9 mouse cellular contexts compared by ENCODE assay signal in the genomic region with DNA sequence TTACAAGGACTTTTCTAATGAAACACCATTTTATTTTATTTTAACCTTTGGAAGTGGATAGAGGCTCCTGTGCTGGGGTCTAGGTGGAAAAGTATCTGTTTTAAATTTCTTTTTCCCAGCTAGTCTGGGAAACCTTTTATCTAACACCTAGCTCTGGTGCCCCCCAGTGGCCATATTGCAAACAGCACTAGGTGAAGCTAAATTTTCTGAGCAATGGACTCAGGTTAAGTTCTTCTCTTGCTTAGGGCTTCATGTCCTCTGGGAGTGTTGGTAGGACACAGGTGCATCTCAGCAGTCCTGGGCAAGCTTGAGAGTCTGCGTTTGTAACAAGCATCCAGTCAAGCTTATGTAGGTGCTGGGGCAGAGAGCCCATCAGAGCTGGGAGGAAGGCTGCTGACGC. TPM values are rescaled to one million over a fixed set of nuclear protein-coding genes. Genes with fewer than 3 reads are reported as not detected.
A peak's percentile ranks its signal among the peaks of the same experiment; 100 is the strongest.
DNase-seq lines count a peak whose midpoint lies in the region; ATAC-seq and TF ChIP-seq lines count a peak whose summit lies in the region.
"Had no signal": no experiment of that assay in that cellular context is flagged by ENCODE, and none has a peak within 500 bp of the region (broad histone marks: within the 10 kb centered on the region; RNA-seq: fewer than 3 reads in every experiment).

No protein-coding gene starts in this region.

- TF ChIP-seq CTCF in heart, adult 2 months (IDR thresholded peaks at IDR 0.05) = peak; percentile 93

- no peak for ATAC-seq in heart, embryonic 12.5 days (ENCODE audit: insufficient number of reproducible peaks, low FRiP score)

- no peak overlapping the region for H3K4me3 ChIP-seq in heart, adult 2 months
- H3K4me3 ChIP-seq in heart, embryonic 12.5 days = no peak overlapping the region
- no peak overlapping the region for H3K4me3 ChIP-seq in limb, embryonic 10.5 days
- H3K4me3 ChIP-seq: lung, embryonic 15.5 days had no signal

- no peak for TF ChIP-seq POLR2A in heart, adult 2 months (IDR thresholded peaks at IDR 0.05; ENCODE audit: insufficient read depth, low read depth, low read length)

- DNase-seq in heart, adult 2 months = peak; percentile 47 to 82
- peak; percentile 60 for DNase-seq in T-cell, adult 2 months (ENCODE audit: low spot score)
- DNase-seq in embryo, embryonic 10 days (ENCODE audit: low spot score) = peak; percentile 63
- peak; percentile 16 for DNase-seq in hindlimb bud, embryonic 11.5 days (ENCODE audit: extremely low spot score, low read depth, low spot score)
- peak; percentile 76 for DNase-seq in limb, embryonic 10.5 days (ENCODE audit: low spot score)
- peak; percentile 73 for DNase-seq in retina, postnatal 1 day
- peak; percentile 53 to 62 for DNase-seq in urinary bladder, adult 18-20 months (ENCODE audit: low spot score in 2 of 2)

- 50% methylated on average over 2 of the region's 2 CpGs for WGBS in heart, adult 2 months
- WGBS in heart, embryonic 12.5 days = 49% methylated on average over 2 of the region's 2 CpGs
- 57% methylated on average over 2 of the region's 2 CpGs for WGBS in limb, embryonic 10.5 days

- H3K27me3 ChIP-seq in heart, adult 2 months (ENCODE audit: control insufficient read depth, insufficient read depth, low read length) = no peaks in the 10 kb centered on the region
- peaks cover 4% of the 10 kb centered on the region; the same call in 1 of the 2 replicates for H3K27me3 ChIP-seq in heart, embryonic 12.5 days (replicated peaks)
- H3K27me3 ChIP-seq in limb, embryonic 10.5 days (ENCODE audit: low read depth, poor library complexity, severe bottlenecking) = no peaks in the 10 kb centered on the region
- H3K27me3 ChIP-seq: lung, embryonic 15.5 days had no signal

- no peak overlapping the region for H3K4me2 ChIP-seq in heart, embryonic 12.5 days
- H3K4me2 ChIP-seq: lung, embryonic 15.5 days had no signal

- intact Hi-C loops in heart, adult 2 months (cut with DNase I) = loop anchor here (1.0 to 5.0 kb wide), 3 partner anchors 43 to 165 kb away; no protein-coding TSS in a partner anchor

- no peaks in the 10 kb centered on the region for H3K4me1 ChIP-seq in heart, adult 2 months (ENCODE audit: control insufficient read depth, insufficient read depth, low read length)
- no peaks in the 10 kb centered on the region for H3K4me1 ChIP-seq in heart, embryonic 12.5 days (replicated peaks)
- no peaks in the 10 kb centered on the region for H3K4me1 ChIP-seq in limb, embryonic 10.5 days
- H3K4me1 ChIP-seq: lung, embryonic 15.5 days had no signal

- H3K9ac ChIP-seq in heart, adult 2 months (ENCODE audit: low read depth, low read length) = no peak overlapping the region
- H3K9ac ChIP-seq in heart, embryonic 12.5 days = no peak overlapping the region
- H3K9ac ChIP-seq: lung, embryonic 15.5 days had no signal

- H3K27ac ChIP-seq in heart, adult 2 months = no peak overlapping the region
- no peak overlapping the region for H3K27ac ChIP-seq in heart, embryonic 12.5 days (ENCODE audit: poor library complexity, severe bottlenecking)
- H3K27ac ChIP-seq in limb, embryonic 10.5 days = no peak overlapping the region
- H3K27ac ChIP-seq: lung, embryonic 15.5 days had no signal

- no peaks in the 10 kb centered on the region for H3K36me3 ChIP-seq in heart, adult 2 months (ENCODE audit: control insufficient read depth, insufficient read depth, low read length)
- H3K36me3 ChIP-seq in heart, embryonic 12.5 days = no peaks in the 10 kb centered on the region
- H3K36me3 ChIP-seq in limb, embryonic 10.5 days = no peaks in the 10 kb centered on the region
- H3K36me3 ChIP-seq: lung, embryonic 15.5 days had no signal

- no peaks in the 10 kb centered on the region for H3K79me2 ChIP-seq in heart, adult 2 months (replicated peaks; ENCODE audit: control insufficient read depth, insufficient read depth, low read length)

- no peak for TF ChIP-seq EP300 in heart, adult 2 months (IDR thresholded peaks at IDR 0.05; ENCODE audit: insufficient read depth, low read depth, low read length)

- H3K9me3 ChIP-seq in heart, embryonic 12.5 days (replicated peaks) = no peaks in the 10 kb centered on the region
- H3K9me3 ChIP-seq in limb, embryonic 10.5 days (replicated peaks) = no peaks in the 10 kb centered on the region
- H3K9me3 ChIP-seq: lung, embryonic 15.5 days had no signal

RNA-seq across cellular contexts. Expression of a gene that starts 13.0 kb away (rescaled TPM):
- total RNA-seq in heart, adult 2 months (2021) = 10 to 100 TPM; 82.3 to 99.7 TPM
- polyA plus RNA-seq in heart, adult 2 months (2012; rRNA removed) = 72.3 and 73.8 TPM in 2 replicates
- polyA plus RNA-seq in heart, embryonic 12.5 days (2016; fragmentation: Nextera tagmentation; extraction: Ambion mirVana) = 32.0 and 32.7 TPM in 2 replicates
- 6.1 and 6.7 TPM in 2 replicates for polyA plus RNA-seq in limb, embryonic 10.5 days (2016; fragmentation: Nextera tagmentation; extraction: Ambion mirVana)

Comparison
In these comparisons a context has a peak if more than half of its experiments do, and no peak if none do; other contexts are left out.
1. DNase-seq: peak in every context shown above with its lines; median percentile 76 in limb, embryonic 10.5 days; 73 in retina, postnatal 1 day; 64 in heart, adult 2 months; 63 in embryo, embryonic 10 days; 60 in T-cell, adult 2 months; 58 in urinary bladder, adult 18-20 months; 16 in hindlimb bud, embryonic 11.5 days.